Mouse (Mus musculus): ENCODE measurements around the gene Grm2. TPM values are rescaled to one million over a fixed set of nuclear protein-coding genes. Genes with fewer than 3 reads are reported as not detected.
"Not testable (repeated sequence)": the region's sequence is repeated elsewhere in the genome, so short reads cannot be mapped to it uniquely, and the experiment has no call there.

The Grm2 gene
- polyA plus RNA-seq, 1 experiment from 2014 or later = 3.7 TPM

DNA sequence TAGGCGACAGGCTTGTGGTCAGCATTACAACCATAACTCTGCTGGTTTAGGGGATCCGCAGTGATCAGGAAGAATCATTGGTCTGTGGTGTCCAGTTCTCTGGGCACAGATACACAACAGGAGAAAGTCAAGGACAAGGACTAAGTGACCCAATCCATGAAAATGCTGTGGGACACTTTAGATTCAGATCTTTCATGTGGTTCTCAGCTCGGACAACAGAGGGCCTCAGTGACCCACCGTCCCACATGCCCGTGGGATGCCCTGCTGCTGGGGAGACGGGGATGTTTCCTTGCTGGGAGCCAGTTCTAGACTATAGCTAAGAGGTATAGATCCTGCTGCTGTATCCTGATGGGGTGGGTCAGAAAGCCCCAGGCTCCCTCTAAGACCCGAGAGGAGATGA is 57.4 kb downstream of the Grm2 start:
- H3K9me3 ChIP-seq = no peaks in the 10 kb centered on the region
- H3K9ac ChIP-seq = no peak overlapping the region
- no peaks in the 10 kb centered on the region for H3K4me1 ChIP-seq (replicated peaks)
- H3K4me3 ChIP-seq = no peak overlapping the region
- no peak overlapping the region for H3K4me2 ChIP-seq
- H3K27ac ChIP-seq = no peak overlapping the region
- no peaks in the 10 kb centered on the region for H3K36me3 ChIP-seq
- H3K27me3 ChIP-seq = no peaks in the 10 kb centered on the region
- no peak for ATAC-seq (ENCODE audit: low FRiP score)
- 53% methylated on average over 7 of the region's 7 CpGs for WGBS

- Histone ChIP-seq H3K4me2 (no peak overlapping the region), H3K4me3 (no peak overlapping the region), H3K9ac (no peak overlapping the region), H3K4me1 (replicated peaks) (no peaks in the 10 kb centered on the region), H3K9me3 (no peaks in the 10 kb centered on the region), H3K27ac (no peak overlapping the region), H3K27me3 (no peaks in the 10 kb centered on the region), H3K36me3 (no peaks in the 10 kb centered on the region)
- 72% methylated on average over 7 of the region's 7 CpGs for WGBS
- ATAC-seq (ENCODE audit: low FRiP score) = no peak
These were observed 60.0 kb downstream of the Grm2 start for GRCm38 (mm10) chr9:106595836-106596235.

GRCm38 (mm10) chr9:106595402-106595801 is 60.5 kb downstream of the Grm2 start:
- not testable (repeated sequence) for H3K4me3 ChIP-seq; H3K9me3 ChIP-seq; H3K4me2 ChIP-seq; H3K4me1 ChIP-seq (replicated peaks); H3K36me3 ChIP-seq; ATAC-seq (ENCODE audit: low FRiP score); H3K9ac ChIP-seq; H3K27ac ChIP-seq; H3K27me3 ChIP-seq
- 21% methylated on average over 4 of the region's 4 CpGs for WGBS

Other genes with a start within 250 kb of the Grm2 start
- gene Rpl29, start 226.6 kb downstream of the Grm2 start, polyA plus RNA-seq (2015; fragmentation: Nextera tagmentation; extraction: Ambion mirVana) = 704 TPM in 2 replicates
- 25.1 and 28.6 TPM in 2 replicates for gene Acy1, start 217.8 kb downstream of the Grm2 start, polyA plus RNA-seq (2015; fragmentation: Nextera tagmentation; extraction: Ambion mirVana)
- 6.9 and 7.3 TPM in 2 replicates for gene Abhd14b, start 208.6 kb downstream of the Grm2 start, polyA plus RNA-seq (2015; fragmentation: Nextera tagmentation; extraction: Ambion mirVana)
- gene Abhd14a, start 208.4 kb downstream of the Grm2 start, polyA plus RNA-seq (2015; fragmentation: Nextera tagmentation; extraction: Ambion mirVana) = 51.7 and 52.7 TPM in 2 replicates
- 248 and 259 TPM in 2 replicates for gene Pcbp4, start 202.8 kb downstream of the Grm2 start, polyA plus RNA-seq (2015; fragmentation: Nextera tagmentation; extraction: Ambion mirVana)
- 0.60 and 0.68 TPM in 2 replicates for gene Gpr62, start 190.1 kb downstream of the Grm2 start, polyA plus RNA-seq (2015; fragmentation: Nextera tagmentation; extraction: Ambion mirVana)
- gene Rrp9, start 180.1 kb downstream of the Grm2 start, polyA plus RNA-seq (2015; fragmentation: Nextera tagmentation; extraction: Ambion mirVana) = 43.9 and 44.0 TPM in 2 replicates
- gene Parp3, start 179.1 kb downstream of the Grm2 start, polyA plus RNA-seq (2015; fragmentation: Nextera tagmentation; extraction: Ambion mirVana) = 0.74 and 0.88 TPM in 2 replicates
- not detected in 2 replicates for gene Iqcf1, start 156.1 kb downstream of the Grm2 start, polyA plus RNA-seq (2015; fragmentation: Nextera tagmentation; extraction: Ambion mirVana)
- not detected in 2 replicates for gene Iqcf5, start 141.5 kb downstream of the Grm2 start, polyA plus RNA-seq (2015; fragmentation: Nextera tagmentation; extraction: Ambion mirVana)
- gene Iqcf3, start 94.5 kb downstream of the Grm2 start, polyA plus RNA-seq (2015; fragmentation: Nextera tagmentation; extraction: Ambion mirVana) = not detected in 2 replicates
- gene Iqcf4, start 85.1 kb downstream of the Grm2 start, polyA plus RNA-seq (2015; fragmentation: Nextera tagmentation; extraction: Ambion mirVana) = not detected in 2 replicates
- not detected in 2 replicates for gene Iqcf6, start 29.5 kb downstream of the Grm2 start, polyA plus RNA-seq (2015; fragmentation: Nextera tagmentation; extraction: Ambion mirVana)
- gene Tex264, start 29.8 kb upstream of the Grm2 start, polyA plus RNA-seq (2015; fragmentation: Nextera tagmentation; extraction: Ambion mirVana) = 49.1 and 52.7 TPM in 2 replicates
- 8.2 and 8.8 TPM in 2 replicates for gene Rad54l2, start 133.1 kb upstream of the Grm2 start, polyA plus RNA-seq (2015; fragmentation: Nextera tagmentation; extraction: Ambion mirVana)
- gene Dcaf1, start 165.8 kb upstream of the Grm2 start, polyA plus RNA-seq (2015; fragmentation: Nextera tagmentation; extraction: Ambion mirVana) = 19.7 and 21.8 TPM in 2 replicates
- 14.2 and 16.5 TPM in 2 replicates for gene Rbm15b, start 231.3 kb upstream of the Grm2 start, polyA plus RNA-seq (2015; fragmentation: Nextera tagmentation; extraction: Ambion mirVana)
- 174 and 190 TPM in 2 replicates for gene Manf, start 235.9 kb upstream of the Grm2 start, polyA plus RNA-seq (2015; fragmentation: Nextera tagmentation; extraction: Ambion mirVana)